8 mouse cellular contexts compared by ENCODE assay signal in genomic region chr14:30056031-30056766, GRCm38 (mm10). TPM values are rescaled to one million over a fixed set of nuclear protein-coding genes. Genes with fewer than 3 reads are reported as not detected.
DNase-seq lines count a peak whose midpoint lies in the region; ATAC-seq lines count a peak whose summit lies in the region.

No protein-coding gene starts in this region.

- peak overlapping the region; percentile 11; the same call in 1 of the 2 replicates for H3K4me2 ChIP-seq in stomach, embryonic 15.5 days

- no peaks in the 10 kb centered on the region for H3K27me3 ChIP-seq in stomach, embryonic 15.5 days (replicated peaks)

- 42% methylated on average over 13 of the region's 13 CpGs for WGBS in stomach, embryonic 15.5 days

- H3K4me3 ChIP-seq in stomach, embryonic 15.5 days (replicated peaks), result no peak overlapping the region

- H3K9me3 ChIP-seq in stomach, embryonic 15.5 days, result no peaks in the 10 kb centered on the region

- peak; percentile 13; the same call in 1 of the 2 replicates for ATAC-seq in frontal cortex, adult (ENCODE audit: low TSS enrichment)
- peak; percentile 66; the same call in 1 of the 2 replicates for ATAC-seq in stomach, embryonic 15.5 days (ENCODE audit: insufficient read depth, low FRiP score, low read depth)
- ATAC-seq in CD4-positive, CD25-positive, alpha-beta regulatory T cell, adult 4 months, result no peak

- no peaks in the 10 kb centered on the region for H3K36me3 ChIP-seq in stomach, embryonic 15.5 days

- peaks cover 13% of the 10 kb centered on the region for H3K4me1 ChIP-seq in stomach, embryonic 15.5 days

- no peak overlapping the region for H3K9ac ChIP-seq in stomach, embryonic 15.5 days

- DNase-seq in frontal cortex, adult 2 months (ENCODE audit: extremely low spot score in 1 of 2, low spot score in 1 of 2), result no peak
- DNase-seq in right cerebral cortex, postnatal 4 days, result peak; percentile 50
- no peak for DNase-seq in right cerebral cortex, adult 18-20 months
- peak; percentile 27 to 64 for DNase-seq in kidney, postnatal 25 days
- DNase-seq in right cerebral cortex, adult 2 months (ENCODE audit: low spot score in 2 of 2), result no peak

- H3K27ac ChIP-seq in stomach, embryonic 15.5 days, result peak overlapping the region; percentile 84

RNA-seq across cellular contexts. Expression of gene Chdh, which starts 47.4 kb away (rescaled TPM):
- polyA plus RNA-seq in frontal cortex, adult 2 months (2012; rRNA removed), result 1.8 and 1.9 TPM in 2 replicates
- polyA plus RNA-seq in stomach, embryonic 15.5 days (2015; fragmentation: Nextera tagmentation; extraction: Ambion mirVana), result 0.71 and 1.2 TPM in 2 replicates
- 1 to 10 TPM in 1 of 2 experiments, under 1 TPM in 1; 0.52 to 1.5 TPM for polyA plus RNA-seq in CD4-positive, CD25-positive, alpha-beta regulatory T cell, adult 4 months (2017; shearing (Covaris generic))

RNA-seq across cellular contexts. Expression of gene Il17rb, which starts 47.5 kb away (rescaled TPM):
- 1.2 and 1.8 TPM in 2 replicates for polyA plus RNA-seq in frontal cortex, adult 2 months (2012; rRNA removed)
- 0.96 and 1.3 TPM in 2 replicates for polyA plus RNA-seq in stomach, embryonic 15.5 days (2015; fragmentation: Nextera tagmentation; extraction: Ambion mirVana)
- 1 to 10 TPM; 3.1 to 4.5 TPM for polyA plus RNA-seq in CD4-positive, CD25-positive, alpha-beta regulatory T cell, adult 4 months (2017; shearing (Covaris generic))

Comparison
In these comparisons a context has a peak if more than half of its experiments do, and no peak if none do; other contexts are left out.
1. DNase-seq: peak in right cerebral cortex, postnatal 4 days (single experiment) and kidney, postnatal 25 days (2 of 2); none in frontal cortex, adult 2 months (0 of 2), right cerebral cortex, adult 18-20 months (single experiment) and right cerebral cortex, adult 2 months (0 of 2).